Mouse (Mus musculus): ENCODE data around the gene Vps52.
A peak's percentile ranks its signal among the peaks of the same experiment; 100 is the strongest.

The Vps52 gene

GRCm38 (mm10) chr17:33920282-33921097 lies 35.1 kb upstream of the Vps52 start:
- peak; percentile 91 for DNase-seq

DNA sequence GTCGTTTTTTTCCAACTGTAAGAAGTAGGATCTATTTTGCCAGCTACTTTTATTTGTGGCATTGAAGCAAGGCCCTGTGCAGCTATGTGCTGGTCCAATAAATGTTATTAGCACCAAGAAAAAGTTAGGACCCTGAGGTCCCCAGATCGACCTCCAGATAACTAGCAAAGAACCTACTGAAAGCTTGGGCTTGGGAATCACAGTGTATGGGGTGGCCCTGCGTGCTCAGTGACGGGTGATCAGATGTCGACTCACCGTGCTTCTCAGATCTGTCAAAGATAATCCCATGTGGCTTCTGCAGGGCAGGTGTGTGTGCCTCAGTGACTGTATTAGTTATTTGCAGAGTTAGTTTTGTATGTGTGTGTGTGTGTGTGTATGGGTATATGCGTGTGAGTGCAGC lies 34.3 kb upstream of the Vps52 start:
- DNase-seq: no peak

- peak; percentile 43 for DNase-seq
These were observed 30.9 kb upstream of the Vps52 start for GRCm38 (mm10) chr17:33924577-33925283.

GRCm38 (mm10) chr17:33925406-33926116 lies 30.1 kb upstream of the Vps52 start:
- no peak for DNase-seq

DNA sequence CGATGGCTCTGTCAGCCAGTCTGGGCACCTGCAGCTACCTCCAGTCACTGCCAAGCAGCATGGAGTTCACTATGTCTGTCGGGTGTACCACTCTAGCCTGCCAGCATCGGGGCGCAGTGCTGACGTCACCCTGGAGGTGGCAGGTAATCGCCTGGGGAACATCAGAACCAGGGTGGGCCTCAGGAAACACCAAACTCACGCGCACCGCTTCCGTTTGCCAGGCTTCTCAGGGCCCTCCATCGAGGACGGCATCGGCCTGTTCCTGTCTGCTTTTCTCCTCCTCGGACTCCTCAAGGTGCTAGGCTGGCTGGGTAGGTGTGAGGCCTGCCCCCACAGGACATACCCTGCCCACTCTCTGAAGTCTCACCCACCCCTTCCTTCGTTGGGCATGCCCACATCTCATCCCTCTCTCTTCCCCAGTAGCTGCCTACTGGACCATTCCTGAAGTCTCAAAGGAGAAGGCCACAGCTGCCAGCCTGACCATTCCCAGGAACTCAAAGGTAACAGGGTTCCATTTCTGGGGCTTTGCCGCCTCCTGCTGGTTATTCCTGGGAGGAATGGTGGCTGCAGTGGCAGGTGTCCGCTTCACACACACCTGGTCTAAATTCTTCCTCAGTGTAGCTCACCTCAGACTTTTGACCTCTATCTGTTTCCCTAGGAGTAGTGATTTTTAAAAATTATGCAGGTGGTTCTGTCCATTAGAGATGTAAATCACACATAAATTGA lies 29.2 kb upstream of the Vps52 start:
- peak; percentile 47 for DNase-seq

DNA sequence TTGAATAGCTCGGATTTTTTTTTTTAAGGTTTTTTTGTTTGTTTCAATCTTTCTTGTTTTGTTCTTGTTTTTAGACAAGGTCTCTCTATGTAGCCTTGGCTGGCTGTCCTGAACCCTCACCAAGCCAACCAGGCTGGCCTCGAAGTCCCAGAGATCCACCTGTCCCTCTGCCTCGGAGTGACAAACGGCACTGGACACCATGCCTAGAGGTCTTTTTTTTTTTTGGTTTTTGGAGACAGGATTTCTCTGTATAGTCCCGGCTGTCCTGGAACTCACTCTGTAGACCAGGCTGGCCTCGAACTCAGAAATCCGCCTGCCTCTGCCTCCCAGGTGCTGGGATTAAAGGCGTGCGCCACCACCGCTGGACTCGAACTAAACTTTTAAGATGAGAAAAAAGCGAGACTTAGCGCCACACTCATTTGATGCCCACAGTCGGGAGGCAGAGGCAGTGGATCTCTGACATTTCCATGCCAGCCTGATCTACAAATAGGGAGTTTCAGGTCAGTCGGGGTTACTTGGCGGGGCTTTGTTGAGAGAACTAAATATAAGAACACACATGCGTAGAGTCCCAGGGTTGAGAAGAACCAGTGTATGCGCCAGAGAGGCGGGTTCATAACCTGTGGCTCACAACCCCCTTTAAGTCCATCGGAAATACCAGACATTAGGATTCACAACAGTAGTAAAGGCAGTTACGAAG lies 27.2 kb upstream of the Vps52 start:
- no peak for DNase-seq

DNA sequence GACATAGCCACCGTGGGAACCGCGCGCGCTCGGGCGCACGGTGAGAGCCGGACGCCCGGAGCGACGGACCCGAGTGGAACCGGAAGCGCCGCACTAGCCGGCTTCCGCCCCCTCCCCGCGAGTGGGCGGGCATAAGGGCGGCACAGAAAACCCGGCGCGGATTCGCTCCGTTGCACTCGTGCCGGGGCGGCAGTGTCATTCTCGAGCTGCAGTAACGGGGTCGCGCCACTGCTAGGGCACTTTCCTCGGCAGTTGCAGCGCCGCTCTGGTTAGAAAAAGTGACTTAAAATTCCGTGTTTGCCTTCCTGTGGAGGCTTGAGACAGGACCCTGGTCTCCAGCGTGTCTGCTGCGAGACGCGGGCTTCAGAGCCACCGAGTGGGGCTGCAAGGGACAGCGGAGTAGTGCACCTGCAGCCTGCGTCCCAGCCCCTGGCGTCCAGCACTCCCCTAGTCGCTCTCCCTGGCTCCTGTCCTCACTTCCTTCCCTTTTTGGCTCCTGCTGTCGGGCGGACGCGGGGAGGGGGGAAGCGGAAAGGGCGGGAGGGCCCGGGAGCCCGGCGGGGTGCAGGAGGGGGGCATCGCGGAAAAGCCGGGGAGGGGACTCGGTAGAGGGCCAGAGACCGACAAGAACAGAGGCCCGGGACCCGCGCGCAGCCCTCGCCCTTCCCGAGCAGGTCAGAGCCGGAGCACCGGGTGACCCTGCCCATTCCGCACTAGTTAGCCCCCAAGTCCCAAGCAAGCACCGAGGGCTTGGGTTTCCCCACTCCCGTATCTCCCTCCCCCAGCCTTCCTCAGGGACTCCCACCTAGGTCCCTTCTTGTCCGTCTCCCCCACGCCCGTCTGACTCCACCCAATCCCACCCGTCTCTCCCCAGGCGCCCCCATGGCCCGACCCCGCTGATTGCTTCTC lies 26.0 kb upstream of the Vps52 start, which contains the start of gene Rgl2:
Gene Rgl2, plus strand, starts transcription at position 173 of the 909 bp plus-strand sequence.
- peak; percentile 94 for DNase-seq

- peak; percentile 69 for DNase-seq
These were observed 25.1 kb upstream of the Vps52 start for GRCm38 (mm10) chr17:33930280-33931158.

- DNase-seq: no peak
These were observed 24.3 kb upstream of the Vps52 start for GRCm38 (mm10) chr17:33931159-33931866.

GRCm38 (mm10) chr17:33931947-33932346 lies 23.7 kb upstream of the Vps52 start:
- no peak for DNase-seq

DNA sequence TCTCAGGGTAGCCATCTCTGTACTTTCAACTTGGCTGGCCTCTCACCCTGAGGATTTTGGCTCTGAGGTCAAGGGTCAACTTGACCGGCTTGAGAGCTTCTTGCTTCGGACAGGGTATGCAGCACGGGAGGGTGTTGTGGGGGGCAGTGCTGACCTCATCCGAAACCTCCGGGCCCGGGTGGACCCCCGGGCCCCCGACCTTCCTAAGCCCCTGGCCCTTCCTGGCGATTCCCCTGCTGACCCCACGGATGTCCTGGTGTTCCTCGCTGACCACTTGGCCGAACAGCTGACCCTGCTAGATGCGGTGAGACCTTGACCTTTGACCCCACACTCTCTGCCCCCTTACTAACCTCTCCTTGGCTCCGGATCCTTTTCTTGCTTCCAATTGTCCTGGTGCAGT lies 23.2 kb upstream of the Vps52 start:
- no peak for DNase-seq

GRCm38 (mm10) chr17:33932970-33933369 lies 22.6 kb upstream of the Vps52 start:
- DNase-seq: no peak

DNA sequence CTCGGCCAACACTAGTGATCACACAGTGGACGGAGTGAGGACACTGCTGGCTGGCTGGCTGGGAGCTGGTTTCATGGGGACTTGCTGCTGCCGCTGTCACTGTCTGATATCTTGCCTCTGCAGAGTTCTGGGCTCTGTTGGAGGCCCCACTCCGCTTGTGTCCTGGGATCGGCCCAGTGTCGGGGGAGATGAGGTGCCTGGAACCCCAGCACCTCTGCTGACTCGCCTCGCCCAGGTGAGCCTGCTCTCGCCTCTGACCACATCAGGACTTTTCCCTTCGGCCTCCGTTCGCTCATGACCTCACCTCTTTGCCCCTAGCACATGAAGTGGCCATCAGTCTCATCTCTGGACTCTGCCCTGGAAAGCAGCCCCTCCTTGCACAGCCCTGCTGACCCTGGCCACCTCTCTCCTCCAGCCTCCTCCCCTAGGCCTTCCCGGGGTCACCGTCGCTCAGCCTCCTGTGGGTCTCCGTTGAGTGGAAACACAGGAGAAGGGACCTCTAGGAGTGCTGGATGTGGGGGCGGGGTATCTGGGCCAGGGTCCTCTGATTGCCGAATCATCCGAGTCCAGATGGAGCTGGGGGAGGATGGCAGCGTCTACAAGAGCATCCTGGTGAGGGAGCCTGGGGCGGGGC lies 20.1 kb upstream of the Vps52 start:
- no peak for DNase-seq

GRCm38 (mm10) chr17:33936993-33937392 lies 18.6 kb upstream of the Vps52 start:
- no peak for DNase-seq

GRCm38 (mm10) chr17:33938783-33939182 lies 16.8 kb upstream of the Vps52 start:
- no peak for DNase-seq

DNA sequence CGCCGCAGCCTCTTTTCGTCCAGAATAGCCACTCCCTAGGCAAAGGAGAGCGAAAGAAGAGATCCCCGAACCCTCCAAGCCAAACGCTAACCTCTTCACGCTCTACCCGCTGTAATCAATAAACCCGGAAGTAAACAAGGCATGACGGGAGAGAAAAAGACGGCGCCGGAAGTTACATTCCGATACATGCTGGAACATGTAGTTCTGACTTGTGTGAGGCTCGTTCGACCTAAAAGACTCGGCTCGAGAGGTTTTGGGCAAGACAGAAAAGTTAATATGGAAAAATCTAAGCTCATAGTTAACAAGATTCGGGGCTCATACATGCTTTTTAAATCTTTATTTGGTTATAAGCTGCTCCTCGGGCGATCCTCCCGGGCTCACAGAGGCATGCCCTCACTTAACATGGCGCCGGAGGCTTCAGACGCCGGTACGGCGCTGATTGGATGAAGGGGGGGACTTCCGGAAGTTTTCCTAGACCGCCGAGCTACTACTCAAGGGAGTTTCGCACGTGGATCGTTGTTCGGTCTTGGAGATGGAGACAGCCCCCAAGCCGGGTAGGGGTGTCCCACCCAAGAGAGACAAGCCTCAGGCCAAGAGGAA lies 15.3 kb upstream of the Vps52 start, which contains the start of the genes Pfdn6 and Wdr46:
Gene Pfdn6, minus strand, starts transcription at position 138 of the 600 bp plus-strand sequence.
Gene Wdr46, plus strand, starts transcription at position 455 of the 600 bp plus-strand sequence.
- DNase-seq: peak; percentile 89

GRCm38 (mm10) chr17:33940981-33941380 lies 14.6 kb upstream of the Vps52 start:
- DNase-seq: no peak

- no peak for DNase-seq
These were observed 14.2 kb upstream of the Vps52 start for GRCm38 (mm10) chr17:33941381-33941780.
